Mouse (Mus musculus) ovary, postnatal 14 days (tissue): Measurements from ENCODE around the gene Rnf19b.

Experiments used
- DNase-seq: peaks from one replicate; pipeline ENCODE4 v3.0.0; 2022; ENCODE audit warnings: low spot score

Gene Rnf19b

GRCm38 (mm10) chr4:129058207-129059092 lies at the start of gene Rnf19b:
Rnf19b (plus strand) TSS chr4:129058271.
- no peak for DNase-seq

DNA sequence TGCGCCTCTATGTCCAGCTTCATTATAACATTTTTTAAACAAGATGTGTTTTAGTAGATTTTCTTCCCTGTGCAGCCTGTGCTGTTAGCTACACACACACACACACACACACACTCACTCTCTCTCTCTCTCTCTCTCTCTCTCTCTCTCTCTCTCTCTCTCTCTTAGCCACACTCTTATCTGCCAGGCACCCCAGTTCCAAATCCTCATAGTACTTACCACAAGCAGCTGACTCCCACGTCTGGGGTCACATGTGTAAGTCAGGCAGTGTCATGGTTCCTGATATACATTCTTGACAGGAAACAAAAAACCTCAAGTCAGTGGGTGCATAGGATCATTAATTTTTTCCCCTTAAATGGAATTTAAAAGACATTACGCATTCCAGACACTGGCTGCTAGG lies 49.4 kb upstream of the Rnf19b start:
- DNase-seq, result no peak

- no peak for DNase-seq
Measured at GRCm38 (mm10) chr4:129009521-129009920, 48.5 kb upstream of the Rnf19b start.

DNA sequence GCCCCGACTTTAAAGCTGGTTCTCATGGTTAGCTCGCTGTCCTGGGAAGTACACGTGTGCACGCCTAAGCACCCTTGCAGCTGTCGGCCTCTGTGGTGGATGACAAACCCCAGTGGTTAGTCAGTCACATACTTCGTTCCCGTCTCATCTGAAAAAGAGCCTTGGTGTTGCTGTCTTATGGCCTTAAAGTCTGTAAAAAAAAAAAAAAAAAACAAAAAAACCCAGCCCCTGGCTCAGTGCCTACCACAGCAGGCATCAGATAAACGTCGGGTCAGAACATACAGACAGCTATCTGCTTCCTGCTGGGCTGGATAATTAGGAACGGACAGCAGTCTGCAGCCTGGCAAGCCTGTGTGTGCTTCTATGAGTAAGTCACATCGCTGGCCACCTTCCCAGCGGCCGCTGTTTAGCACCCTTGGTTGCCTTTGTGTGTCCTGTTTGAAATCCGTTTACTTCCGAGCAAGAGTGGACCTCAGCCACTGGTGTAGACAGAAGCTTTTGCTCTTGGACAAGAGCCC lies 46.4 kb upstream of the Rnf19b start:
- no peak for DNase-seq

DNA sequence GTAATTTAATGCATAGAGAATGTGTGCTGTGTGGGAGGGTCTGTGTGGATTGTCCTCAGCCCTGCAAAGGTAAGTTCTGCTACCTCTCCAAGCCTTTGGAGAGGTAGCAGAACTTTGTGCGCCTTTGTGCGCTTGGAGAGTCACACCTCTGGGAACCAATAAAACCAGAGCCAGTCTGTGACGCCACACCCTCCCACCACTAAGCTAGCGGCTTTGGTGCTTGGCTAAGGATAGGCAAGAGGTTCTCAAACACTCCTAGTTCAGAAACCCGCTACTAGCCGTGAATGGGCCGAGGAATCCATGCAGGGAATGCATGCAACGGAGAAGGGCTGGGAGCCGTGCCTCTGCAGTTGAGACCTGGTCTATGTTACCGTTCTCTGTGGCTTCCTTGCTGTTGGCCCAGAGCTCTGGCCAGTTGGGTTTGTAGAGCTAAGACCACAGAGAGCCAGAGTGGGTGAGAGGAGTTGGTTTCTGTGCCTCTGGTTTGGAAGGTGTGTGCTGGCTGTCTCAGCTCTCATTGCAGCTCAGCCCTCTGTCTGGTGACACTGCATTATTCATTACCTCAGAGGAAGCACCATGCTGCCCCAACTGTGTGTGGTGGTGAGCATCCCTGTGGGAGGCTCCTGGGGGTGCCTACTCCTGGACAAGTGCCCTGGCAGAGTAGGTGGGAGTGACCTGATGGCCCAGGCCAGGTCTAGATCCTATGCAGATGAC lies 44.8 kb upstream of the Rnf19b start:
- no peak for DNase-seq

DNA sequence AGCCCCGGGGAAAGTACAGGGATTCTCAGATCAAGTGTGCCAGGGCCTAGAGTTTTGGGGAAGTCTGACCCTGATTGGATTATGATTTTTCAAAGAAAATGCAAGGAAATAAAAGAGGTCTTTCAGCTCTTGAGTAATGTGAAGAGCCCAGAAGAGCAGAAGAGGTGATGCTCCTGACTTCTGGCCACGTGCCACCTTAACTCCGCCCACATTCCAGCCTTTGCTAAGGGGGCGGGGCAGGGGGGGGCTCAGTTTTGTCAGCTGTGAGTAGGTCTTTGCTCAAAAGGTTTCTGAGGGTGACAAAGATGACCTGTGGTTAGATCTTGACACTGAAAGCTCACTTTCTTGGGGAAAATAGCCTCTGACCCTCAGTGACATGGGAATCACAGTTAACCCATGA lies 41.7 kb upstream of the Rnf19b start:
- no peak for DNase-seq

GRCm38 (mm10) chr4:129017150-129017549 lies 40.9 kb upstream of the Rnf19b start:
- DNase-seq, result no peak

DNA sequence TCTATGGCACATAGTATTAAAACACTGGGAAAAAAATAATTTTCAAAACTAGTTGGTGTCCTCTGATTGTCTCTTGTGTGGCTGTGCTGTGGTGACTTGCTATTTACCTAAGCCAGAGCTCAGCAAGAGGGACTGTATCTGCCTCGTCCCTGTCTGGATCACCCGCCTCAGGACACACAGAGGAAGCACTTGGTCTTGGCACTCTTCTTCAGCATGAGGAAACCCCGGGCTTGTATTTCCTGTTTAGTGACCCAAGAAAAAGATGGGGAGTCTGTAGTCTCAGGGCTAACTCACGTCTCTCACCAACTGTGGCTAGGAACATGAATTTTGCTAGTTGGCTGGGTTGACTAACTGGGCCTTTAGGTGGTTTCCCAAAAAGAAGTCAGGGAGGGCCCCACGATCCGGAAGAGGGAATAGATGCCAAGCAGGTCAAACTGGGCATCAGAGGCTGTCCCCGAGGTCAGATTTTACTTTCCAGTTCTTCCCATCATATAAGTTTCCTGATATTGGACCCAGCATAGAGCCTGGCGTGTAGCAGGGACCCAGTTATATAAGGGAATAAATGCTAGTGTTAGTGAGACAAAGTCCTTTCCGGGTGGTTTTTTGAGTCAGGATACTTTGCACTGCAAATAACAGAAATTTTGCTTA lies 39.2 kb upstream of the Rnf19b start:
- DNase-seq, result no peak

- no peak for DNase-seq
Measured at GRCm38 (mm10) chr4:129019788-129020187, 38.3 kb upstream of the Rnf19b start.

DNA sequence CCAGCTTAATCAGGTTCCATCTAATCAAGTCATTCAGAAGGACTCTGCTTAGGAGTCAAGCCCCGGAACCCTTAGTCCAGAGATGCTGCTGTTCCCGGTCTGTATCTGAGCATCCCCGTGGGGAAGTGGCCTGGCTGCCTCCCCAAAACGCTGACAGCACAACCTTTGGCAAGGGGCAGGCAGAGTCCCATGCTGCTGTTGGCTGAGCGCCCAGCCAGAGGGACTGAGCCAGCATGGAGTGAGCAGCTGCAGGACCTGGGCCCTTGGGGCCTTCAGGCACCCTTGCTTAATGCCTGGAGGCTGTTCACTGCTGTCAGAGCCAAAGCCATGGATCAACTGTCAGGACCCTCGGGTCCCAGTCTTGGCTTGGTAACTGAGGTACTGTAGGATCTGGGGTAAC lies 37.6 kb upstream of the Rnf19b start:
- peak; percentile 72 for DNase-seq

GRCm38 (mm10) chr4:129021426-129021825 lies 36.6 kb upstream of the Rnf19b start:
- no peak for DNase-seq

GRCm38 (mm10) chr4:129021886-129022285 lies 36.2 kb upstream of the Rnf19b start:
- no peak for DNase-seq

GRCm38 (mm10) chr4:129023884-129024283 lies 34.2 kb upstream of the Rnf19b start:
- no peak for DNase-seq

DNA sequence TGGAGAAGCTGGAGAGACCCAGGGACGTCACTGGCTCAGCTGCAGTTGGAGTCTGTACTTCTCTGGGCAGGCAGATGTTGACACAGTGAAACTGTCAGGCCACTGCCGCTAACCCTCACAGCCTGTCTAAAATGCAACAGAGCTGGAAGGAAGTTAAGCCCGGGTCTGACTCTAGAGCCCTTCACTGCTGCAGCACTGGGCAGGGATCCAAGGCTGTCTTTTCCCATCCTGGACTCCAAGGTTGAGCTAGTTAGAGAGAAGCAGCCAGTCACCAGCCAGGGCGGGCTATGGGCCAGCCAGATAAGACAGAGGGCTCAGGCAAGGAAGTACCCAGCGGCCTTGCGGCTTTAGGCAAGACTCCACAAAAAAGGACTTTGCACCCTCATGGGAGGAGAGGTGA lies 33.3 kb upstream of the Rnf19b start:
- peak; percentile 58 for DNase-seq

DNA sequence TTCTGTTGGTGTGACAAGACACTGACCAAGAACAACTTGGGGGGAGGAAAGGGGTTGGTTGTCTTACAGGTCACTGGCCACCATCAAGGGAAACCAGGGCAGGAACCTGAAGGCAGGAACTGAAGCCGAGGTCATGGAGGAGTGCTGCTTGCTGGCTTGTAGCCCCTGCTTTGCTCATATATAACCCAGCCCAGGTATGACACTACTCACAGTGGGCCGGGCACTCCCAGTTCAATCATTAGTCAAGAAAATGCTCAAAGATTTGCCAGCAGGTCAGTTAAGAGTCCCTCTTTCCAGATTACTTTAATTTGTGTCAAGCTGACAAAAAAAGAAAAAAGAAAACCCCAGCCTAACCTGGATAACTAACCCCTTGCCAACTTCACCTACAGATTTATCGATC lies 32.4 kb upstream of the Rnf19b start:
- DNase-seq, result no peak

- DNase-seq, result no peak
Measured at GRCm38 (mm10) chr4:129030746-129031145, 27.3 kb upstream of the Rnf19b start.

- no peak for DNase-seq
Measured at GRCm38 (mm10) chr4:129031408-129031965, 26.6 kb upstream of the Rnf19b start.

DNA sequence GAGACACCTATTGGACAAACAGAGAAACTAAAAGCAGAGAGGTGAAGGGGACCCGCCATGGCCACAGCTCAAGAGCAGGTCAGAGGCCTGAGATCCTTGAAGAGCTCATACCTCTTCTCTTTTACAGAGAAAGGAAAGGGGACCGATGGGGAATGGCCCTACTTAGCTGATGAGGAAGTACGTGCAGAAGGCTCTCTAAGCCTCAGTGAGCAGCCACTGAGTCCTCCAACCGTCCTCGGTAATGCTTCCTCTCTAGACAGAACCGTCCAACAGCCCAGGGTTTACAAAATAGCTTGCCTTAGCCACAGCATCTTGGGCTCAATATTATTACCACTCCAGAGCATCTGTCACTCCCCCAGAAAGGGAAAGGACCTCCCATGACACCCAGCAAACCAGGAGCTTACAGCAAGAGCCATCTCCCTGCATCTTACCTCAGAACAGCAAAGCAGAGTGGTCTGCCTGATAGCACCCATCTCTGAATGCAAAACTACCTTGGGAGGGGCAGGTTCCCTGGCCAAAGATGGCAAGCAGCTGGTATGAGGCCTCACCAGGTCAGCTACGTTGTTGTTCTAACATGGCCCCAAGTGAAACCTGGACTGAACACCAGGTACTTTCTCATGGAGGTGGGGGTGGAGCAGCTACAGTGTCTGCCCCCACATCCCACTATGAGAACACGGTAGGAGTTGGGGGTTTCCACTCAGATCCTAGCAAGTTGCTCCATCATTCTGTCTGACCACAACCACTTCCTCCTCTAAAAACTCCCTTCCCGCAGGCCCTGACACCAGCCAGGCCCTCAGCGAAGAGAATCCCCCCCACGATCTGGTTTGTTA lies 25.7 kb upstream of the Rnf19b start:
- no peak for DNase-seq

- peak; percentile 50 for DNase-seq
Measured at GRCm38 (mm10) chr4:129032963-129033951, 24.8 kb upstream of the Rnf19b start.

DNA sequence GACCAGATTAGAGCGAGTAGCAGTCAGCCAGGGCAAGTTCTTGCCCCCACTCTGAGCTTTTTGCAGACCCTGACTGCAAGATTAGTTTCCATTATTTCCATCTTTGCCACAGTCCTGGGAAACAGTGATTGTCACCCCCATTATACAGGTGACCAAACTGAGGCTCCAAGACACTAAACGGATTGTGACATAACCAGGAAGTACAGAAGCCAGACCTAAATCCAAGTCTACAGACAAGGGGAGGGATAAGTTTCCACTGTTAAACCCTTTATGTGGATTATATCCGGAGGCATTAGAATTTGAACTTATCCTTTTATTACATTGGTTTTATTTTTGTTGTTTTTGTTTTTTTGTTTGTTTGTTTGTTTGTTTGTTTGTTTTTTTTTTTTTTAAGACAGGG lies 23.8 kb upstream of the Rnf19b start:
- no peak for DNase-seq
